Mouse (Mus musculus): ENCODE data around the gene Slit3. TPM values are rescaled to one million over a fixed set of nuclear protein-coding genes. Genes with fewer than 3 reads are reported as not detected.

Slit3 gene
- polyA plus RNA-seq, 1 experiment from 2014 or later = 2.3 TPM

GRCm38 (mm10) chr11:35375072-35375471 lies 254.0 kb downstream of the Slit3 start:
- no peaks in the 10 kb centered on the region for H3K9me3 ChIP-seq (replicated peaks; ENCODE audit: control insufficient read depth, low read length)
- ATAC-seq (no peak), DNase-seq (ENCODE audit: low spot score) (no peak)
- H3K9ac ChIP-seq (ENCODE audit: low read length) = no peak overlapping the region
- no peaks in the 10 kb centered on the region for H3K27me3 ChIP-seq (replicated peaks; ENCODE audit: control insufficient read depth, insufficient read depth, low read length)
- no peak overlapping the region for H3K4me3 ChIP-seq (ENCODE audit: low read depth, low read length)
- WGBS = 50% methylated on average over 4 of the region's 4 CpGs
- no peaks in the 10 kb centered on the region for H3K36me3 ChIP-seq (ENCODE audit: control insufficient read depth, insufficient read depth, low read length)
- no peak overlapping the region for H3K4me2 ChIP-seq (ENCODE audit: low read length)
- no peaks in the 10 kb centered on the region for H3K4me1 ChIP-seq (ENCODE audit: control insufficient read depth, insufficient read depth, low read length)
- no peak overlapping the region for H3K27ac ChIP-seq (ENCODE audit: low read depth, low read length)

- Histone ChIP-seq H3K9me3 (replicated peaks; ENCODE audit: control insufficient read depth, low read length) (no peaks in the 10 kb centered on the region), H3K4me1 (ENCODE audit: control insufficient read depth, insufficient read depth, low read length) (no peaks in the 10 kb centered on the region), H3K27ac (ENCODE audit: low read depth, low read length) (no peak overlapping the region), H3K4me3 (ENCODE audit: low read depth, low read length) (no peak overlapping the region), H3K27me3 (replicated peaks; ENCODE audit: control insufficient read depth, insufficient read depth, low read length) (no peaks in the 10 kb centered on the region), H3K36me3 (ENCODE audit: control insufficient read depth, insufficient read depth, low read length) (no peaks in the 10 kb centered on the region), H3K9ac (ENCODE audit: low read length) (no peak overlapping the region), H3K4me2 (ENCODE audit: low read length) (no peak overlapping the region)
- WGBS = 88% methylated on average over 7 of the region's 7 CpGs
- DNase-seq (ENCODE audit: low spot score) (no peak), ATAC-seq (no peak)
These were observed 257.8 kb downstream of the Slit3 start for GRCm38 (mm10) chr11:35378802-35379201.

GRCm38 (mm10) chr11:35379407-35379806 lies 258.4 kb downstream of the Slit3 start:
- no peak overlapping the region for H3K4me3 ChIP-seq (ENCODE audit: low read depth, low read length)
- no peaks in the 10 kb centered on the region for H3K27me3 ChIP-seq (replicated peaks; ENCODE audit: control insufficient read depth, insufficient read depth, low read length)
- no peaks in the 10 kb centered on the region for H3K9me3 ChIP-seq (replicated peaks; ENCODE audit: control insufficient read depth, low read length)
- no peaks in the 10 kb centered on the region for H3K4me1 ChIP-seq (ENCODE audit: control insufficient read depth, insufficient read depth, low read length)
- no peak for ATAC-seq
- H3K27ac ChIP-seq (ENCODE audit: low read depth, low read length) = no peak overlapping the region
- 85% methylated on average over 7 of the region's 7 CpGs for WGBS
- H3K4me2 ChIP-seq (ENCODE audit: low read length) = no peak overlapping the region
- H3K36me3 ChIP-seq (ENCODE audit: control insufficient read depth, insufficient read depth, low read length) = no peaks in the 10 kb centered on the region
- no peak for DNase-seq (ENCODE audit: low spot score)
- H3K9ac ChIP-seq (ENCODE audit: low read length) = no peak overlapping the region

- 90% methylated on average over 1 of the region's 1 CpGs for WGBS
- H3K9me3 ChIP-seq (replicated peaks; ENCODE audit: control insufficient read depth, low read length) = no peaks in the 10 kb centered on the region
- no peak for ATAC-seq
These were observed 259.7 kb downstream of the Slit3 start for GRCm38 (mm10) chr11:35380766-35381165.

GRCm38 (mm10) chr11:35385444-35385843 lies 264.4 kb downstream of the Slit3 start:
- Histone ChIP-seq H3K9me3 (replicated peaks; ENCODE audit: control insufficient read depth, low read length) (no peaks in the 10 kb centered on the region), H3K27ac (ENCODE audit: low read depth, low read length) (no peak overlapping the region), H3K4me2 (ENCODE audit: low read length) (no peak overlapping the region), H3K4me1 (ENCODE audit: control insufficient read depth, insufficient read depth, low read length) (no peaks in the 10 kb centered on the region), H3K4me3 (ENCODE audit: low read depth, low read length) (no peak overlapping the region), H3K36me3 (ENCODE audit: control insufficient read depth, insufficient read depth, low read length) (no peaks in the 10 kb centered on the region), H3K27me3 (replicated peaks; ENCODE audit: control insufficient read depth, insufficient read depth, low read length) (no peaks in the 10 kb centered on the region), H3K9ac (ENCODE audit: low read length) (no peak overlapping the region)
- 33% methylated on average over 3 of the region's 3 CpGs for WGBS
- no peak for DNase-seq (ENCODE audit: low spot score)
- no peak for ATAC-seq

More at GRCm38 (mm10) chr11:35380766-35381165, 259.7 kb downstream of the Slit3 start:
- Histone ChIP-seq H3K4me2 (ENCODE audit: low read length) (no peak overlapping the region), H3K9ac (ENCODE audit: low read length) (no peak overlapping the region), H3K27ac (ENCODE audit: low read depth, low read length) (no peak overlapping the region), H3K27me3 (replicated peaks; ENCODE audit: control insufficient read depth, insufficient read depth, low read length) (no peaks in the 10 kb centered on the region), H3K36me3 (ENCODE audit: control insufficient read depth, insufficient read depth, low read length) (no peaks in the 10 kb centered on the region), H3K4me1 (ENCODE audit: control insufficient read depth, insufficient read depth, low read length) (no peaks in the 10 kb centered on the region), H3K4me3 (ENCODE audit: low read depth, low read length) (no peak overlapping the region)
- DNase-seq (ENCODE audit: low spot score) = no peak

- no peak overlapping the region for H3K4me3 ChIP-seq (ENCODE audit: low read depth, low read length)
- no peak for ATAC-seq
These were observed 266.8 kb downstream of the Slit3 start for GRCm38 (mm10) chr11:35387826-35388225.

GRCm38 (mm10) chr11:35388471-35388870 lies 267.4 kb downstream of the Slit3 start:
- ATAC-seq (no peak), DNase-seq (ENCODE audit: low spot score) (no peak)
- WGBS = 82% methylated on average over 12 of the region's 12 CpGs
- Histone ChIP-seq H3K4me2 (ENCODE audit: low read length) (no peak overlapping the region), H3K27me3 (replicated peaks; ENCODE audit: control insufficient read depth, insufficient read depth, low read length) (no peaks in the 10 kb centered on the region), H3K4me1 (ENCODE audit: control insufficient read depth, insufficient read depth, low read length) (no peaks in the 10 kb centered on the region), H3K4me3 (ENCODE audit: low read depth, low read length) (no peak overlapping the region), H3K36me3 (ENCODE audit: control insufficient read depth, insufficient read depth, low read length) (no peaks in the 10 kb centered on the region), H3K9me3 (replicated peaks; ENCODE audit: control insufficient read depth, low read length) (no peaks in the 10 kb centered on the region), H3K27ac (ENCODE audit: low read depth, low read length) (no peak overlapping the region), H3K9ac (ENCODE audit: low read length) (no peak overlapping the region)

More at GRCm38 (mm10) chr11:35387826-35388225, 266.8 kb downstream of the Slit3 start:
- 85% methylated on average over 10 of the region's 10 CpGs for WGBS
- H3K27ac ChIP-seq (ENCODE audit: low read depth, low read length) = no peak overlapping the region
- no peaks in the 10 kb centered on the region for H3K9me3 ChIP-seq (replicated peaks; ENCODE audit: control insufficient read depth, low read length)
- H3K4me1 ChIP-seq (ENCODE audit: control insufficient read depth, insufficient read depth, low read length) = no peaks in the 10 kb centered on the region
- no peak overlapping the region for H3K9ac ChIP-seq (ENCODE audit: low read length)
- H3K36me3 ChIP-seq (ENCODE audit: control insufficient read depth, insufficient read depth, low read length) = no peaks in the 10 kb centered on the region
- no peaks in the 10 kb centered on the region for H3K27me3 ChIP-seq (replicated peaks; ENCODE audit: control insufficient read depth, insufficient read depth, low read length)
- no peak for DNase-seq (ENCODE audit: low spot score)
- no peak overlapping the region for H3K4me2 ChIP-seq (ENCODE audit: low read length)

- DNase-seq (ENCODE audit: low spot score) (no peak), ATAC-seq (no peak)
- Histone ChIP-seq H3K4me1 (ENCODE audit: control insufficient read depth, insufficient read depth, low read length) (no peaks in the 10 kb centered on the region), H3K4me3 (ENCODE audit: low read depth, low read length) (no peak overlapping the region), H3K4me2 (ENCODE audit: low read length) (no peak overlapping the region), H3K9me3 (replicated peaks; ENCODE audit: control insufficient read depth, low read length) (no peaks in the 10 kb centered on the region), H3K36me3 (ENCODE audit: control insufficient read depth, insufficient read depth, low read length) (no peaks in the 10 kb centered on the region), H3K27me3 (replicated peaks; ENCODE audit: control insufficient read depth, insufficient read depth, low read length) (no peaks in the 10 kb centered on the region), H3K27ac (ENCODE audit: low read depth, low read length) (no peak overlapping the region), H3K9ac (ENCODE audit: low read length) (no peak overlapping the region)
- 76% methylated on average over 7 of the region's 7 CpGs for WGBS
These were observed 268.3 kb downstream of the Slit3 start for GRCm38 (mm10) chr11:35389341-35389740.

- DNase-seq (ENCODE audit: low spot score) = no peak
- Histone ChIP-seq H3K4me2 (ENCODE audit: low read length) (no peak overlapping the region), H3K27me3 (replicated peaks; ENCODE audit: control insufficient read depth, insufficient read depth, low read length) (no peaks in the 10 kb centered on the region), H3K4me1 (ENCODE audit: control insufficient read depth, insufficient read depth, low read length) (no peaks in the 10 kb centered on the region), H3K27ac (ENCODE audit: low read depth, low read length) (no peak overlapping the region), H3K4me3 (ENCODE audit: low read depth, low read length) (no peak overlapping the region), H3K36me3 (ENCODE audit: control insufficient read depth, insufficient read depth, low read length) (no peaks in the 10 kb centered on the region), H3K9me3 (replicated peaks; ENCODE audit: control insufficient read depth, low read length) (no peaks in the 10 kb centered on the region), H3K9ac (ENCODE audit: low read length) (no peak overlapping the region)
- no peak for ATAC-seq
- 75% methylated on average over 9 of the region's 9 CpGs for WGBS
These were observed 268.9 kb downstream of the Slit3 start for GRCm38 (mm10) chr11:35389780-35390435.
